Mouse (Mus musculus) layer of hippocampus, postnatal 36 days (tissue): ENCODE measurements around the gene Sertad1. TPM values are rescaled to one million over a fixed set of nuclear protein-coding genes. Genes with fewer than 3 reads are reported as not detected.

Source experiments
- total RNA-seq, 2 experiments: library from RNA; stranded (reverse); gene quantifications; 2 replicates each; pipeline ENCODE4 v1.2.3; 2021

The Sertad1 gene
- total RNA-seq, 2 experiments from 2014 or later = 6.4 to 7.0 TPM

Other genes with a start within 250 kb of the Sertad1 start
- gene Numbl, start 228.5 kb upstream of the Sertad1 start, total RNA-seq = 100 to 1,000 TPM; 137 to 144 TPM
- 10 to 100 TPM; 52.8 to 59.6 TPM for gene Ltbp4, start 149.2 kb upstream of the Sertad1 start, total RNA-seq
- 10 to 100 TPM; 36.2 to 37.3 TPM for gene Shkbp1, start 130.9 kb upstream of the Sertad1 start, total RNA-seq
- gene Gm20479, start 129.5 kb upstream of the Sertad1 start, total RNA-seq = not detected
- 100 to 1,000 TPM; 132 to 146 TPM for gene Sptbn4, start 39.2 kb upstream of the Sertad1 start, total RNA-seq
- gene Blvrb, start 38.9 kb upstream of the Sertad1 start, total RNA-seq = 10 to 100 TPM; 16.0 to 20.0 TPM
- gene Sertad3, start 13.1 kb upstream of the Sertad1 start, total RNA-seq = 1 to 10 TPM; 2.7 to 4.0 TPM
- gene Prx, start 12.4 kb downstream of the Sertad1 start, total RNA-seq = under 1 TPM; 0.15 to 0.40 TPM
- not detected for gene Hipk4, start 36.4 kb downstream of the Sertad1 start, total RNA-seq
- 100 to 1,000 TPM; 557 to 578 TPM for gene Pld3, start 66.3 kb downstream of the Sertad1 start, total RNA-seq
- gene 2310022A10Rik, start 66.3 kb downstream of the Sertad1 start, total RNA-seq = 10 to 100 TPM; 27.2 to 28.8 TPM
- 100 to 1,000 TPM in 1 of 2 experiments, 10 to 100 TPM in 1; 97.7 to 102 TPM for gene Akt2, start 104.6 kb downstream of the Sertad1 start, total RNA-seq
- gene Ttc9b, start 167.0 kb downstream of the Sertad1 start, total RNA-seq = 10 to 100 TPM; 45.8 to 48.2 TPM
- gene Map3k10, start 187.7 kb downstream of the Sertad1 start, total RNA-seq = 100 to 1,000 TPM; 177 to 185 TPM
- gene Zfp607b, start 202.4 kb downstream of the Sertad1 start, total RNA-seq = 10 to 100 TPM; 10.0 to 10.3 TPM
- gene Zfp60, start 244.5 kb downstream of the Sertad1 start, total RNA-seq = 10 to 100 TPM; 33.5 to 38.7 TPM